Mouse (Mus musculus): Measurements from ENCODE around the gene Rsu1. TPM values are rescaled to one million over a fixed set of nuclear protein-coding genes. Genes with fewer than 3 reads are reported as not detected.
"Not testable (repeated sequence)": the region's sequence is repeated elsewhere in the genome, so short reads cannot be mapped to it uniquely, and the experiment has no call there.

The Rsu1 gene
- polyA plus RNA-seq, 1 experiment = 0.65 TPM

- Histone ChIP-seq H3K27me3 (ENCODE audit: control insufficient read depth) (no peaks in the 10 kb centered on the region), H3K4me1 (ENCODE audit: control insufficient read depth) (no peaks in the 10 kb centered on the region), H3K9me3 (ENCODE audit: control insufficient read depth, low read length) (no peaks in the 10 kb centered on the region), H3K4me3 (replicated peaks) (no peak overlapping the region), H3K36me3 (ENCODE audit: control insufficient read depth) (no peaks in the 10 kb centered on the region)
- TF ChIP-seq GATA1 (IDR thresholded peaks at IDR 0.05; ENCODE audit: low read length) (no peak), TAL1 (IDR thresholded peaks at IDR 0.05; ENCODE audit: low read length) (no peak)
These were observed 68.3 kb downstream of the Rsu1 start for GRCm38 (mm10) chr2:13202805-13203475.

GRCm38 (mm10) chr2:13199713-13200112 is 71.5 kb downstream of the Rsu1 start:
- no peaks in the 10 kb centered on the region for H3K27me3 ChIP-seq (ENCODE audit: control insufficient read depth)
- no peaks in the 10 kb centered on the region for H3K36me3 ChIP-seq (ENCODE audit: control insufficient read depth)

GRCm38 (mm10) chr2:13199033-13199432 is 72.2 kb downstream of the Rsu1 start:
- Histone ChIP-seq H3K4me3 (replicated peaks) (no peak overlapping the region), H3K4me1 (ENCODE audit: control insufficient read depth) (no peaks in the 10 kb centered on the region), H3K27me3 (ENCODE audit: control insufficient read depth) (no peaks in the 10 kb centered on the region), H3K36me3 (ENCODE audit: control insufficient read depth) (no peaks in the 10 kb centered on the region), H3K9me3 (ENCODE audit: control insufficient read depth, low read length) (no peaks in the 10 kb centered on the region)
- TF ChIP-seq GATA1 (IDR thresholded peaks at IDR 0.05; ENCODE audit: low read length) (no peak), TAL1 (IDR thresholded peaks at IDR 0.05; ENCODE audit: low read length) (no peak)

More at GRCm38 (mm10) chr2:13199713-13200112, 71.5 kb downstream of the Rsu1 start:
- H3K4me1 ChIP-seq (ENCODE audit: control insufficient read depth) = no peaks in the 10 kb centered on the region
- TF ChIP-seq TAL1 (IDR thresholded peaks at IDR 0.05; ENCODE audit: low read length) (no peak), GATA1 (IDR thresholded peaks at IDR 0.05; ENCODE audit: low read length) (no peak)
- no peak overlapping the region for H3K4me3 ChIP-seq (replicated peaks)
- H3K9me3 ChIP-seq (ENCODE audit: control insufficient read depth, low read length) = no peaks in the 10 kb centered on the region

- no peak overlapping the region for H3K4me3 ChIP-seq (replicated peaks)
- H3K4me1 ChIP-seq (ENCODE audit: control insufficient read depth) = no peaks in the 10 kb centered on the region
- H3K36me3 ChIP-seq (ENCODE audit: control insufficient read depth) = no peaks in the 10 kb centered on the region
- H3K9me3 ChIP-seq (ENCODE audit: control insufficient read depth, low read length) = no peaks in the 10 kb centered on the region
- no peaks in the 10 kb centered on the region for H3K27me3 ChIP-seq (ENCODE audit: control insufficient read depth)
- TF ChIP-seq GATA1 (IDR thresholded peaks at IDR 0.05; ENCODE audit: low read length) (no peak), TAL1 (IDR thresholded peaks at IDR 0.05; ENCODE audit: low read length) (no peak)
These were observed 75.7 kb downstream of the Rsu1 start for GRCm38 (mm10) chr2:13195540-13195939.

- Histone ChIP-seq H3K27me3 (ENCODE audit: control insufficient read depth) (no peaks in the 10 kb centered on the region), H3K4me1 (ENCODE audit: control insufficient read depth) (no peaks in the 10 kb centered on the region), H3K4me3 (replicated peaks) (no peak overlapping the region), H3K36me3 (ENCODE audit: control insufficient read depth) (no peaks in the 10 kb centered on the region), H3K9me3 (ENCODE audit: control insufficient read depth, low read length) (no peaks in the 10 kb centered on the region)
- TF ChIP-seq TAL1 (IDR thresholded peaks at IDR 0.05; ENCODE audit: low read length) = no peak
These were observed 79.1 kb downstream of the Rsu1 start for GRCm38 (mm10) chr2:13192157-13192556.

- H3K4me1 ChIP-seq (ENCODE audit: control insufficient read depth) = no peaks in the 10 kb centered on the region
- H3K9me3 ChIP-seq (ENCODE audit: control insufficient read depth, low read length) = no peaks in the 10 kb centered on the region
- H3K4me3 ChIP-seq (replicated peaks) = no peak overlapping the region
- H3K27me3 ChIP-seq (ENCODE audit: control insufficient read depth) = no peaks in the 10 kb centered on the region
- TF ChIP-seq TAL1 (IDR thresholded peaks at IDR 0.05; ENCODE audit: low read length) (no peak), GATA1 (IDR thresholded peaks at IDR 0.05; ENCODE audit: low read length) (no peak)
- H3K36me3 ChIP-seq (ENCODE audit: control insufficient read depth) = no peaks in the 10 kb centered on the region
These were observed 80.4 kb downstream of the Rsu1 start for GRCm38 (mm10) chr2:13190767-13191166.

- Histone ChIP-seq H3K36me3 (ENCODE audit: control insufficient read depth) (no peaks in the 10 kb centered on the region), H3K4me1 (ENCODE audit: control insufficient read depth) (no peaks in the 10 kb centered on the region), H3K9me3 (ENCODE audit: control insufficient read depth, low read length) (no peaks in the 10 kb centered on the region), H3K27me3 (ENCODE audit: control insufficient read depth) (no peaks in the 10 kb centered on the region), H3K4me3 (replicated peaks) (no peak overlapping the region)
- TF ChIP-seq GATA1 (IDR thresholded peaks at IDR 0.05; ENCODE audit: low read length) (no peak), TAL1 (IDR thresholded peaks at IDR 0.05; ENCODE audit: low read length) (no peak)
These were observed 82.3 kb downstream of the Rsu1 start for GRCm38 (mm10) chr2:13188831-13189495.

- no peaks in the 10 kb centered on the region for H3K27me3 ChIP-seq (ENCODE audit: control insufficient read depth)
- TF ChIP-seq GATA1 (IDR thresholded peaks at IDR 0.05; ENCODE audit: low read length) (no peak), TAL1 (IDR thresholded peaks at IDR 0.05; ENCODE audit: low read length) (no peak)
- no peak overlapping the region for H3K4me3 ChIP-seq (replicated peaks)
- H3K36me3 ChIP-seq (ENCODE audit: control insufficient read depth) = peaks cover 7% of the 10 kb centered on the region
- H3K4me1 ChIP-seq (ENCODE audit: control insufficient read depth) = peaks cover 13% of the 10 kb centered on the region
- no peaks in the 10 kb centered on the region for H3K9me3 ChIP-seq (ENCODE audit: control insufficient read depth, low read length)
These were observed 88.1 kb downstream of the Rsu1 start for GRCm38 (mm10) chr2:13183124-13183523.

GRCm38 (mm10) chr2:13181899-13182298 is 89.3 kb downstream of the Rsu1 start:
- not testable (repeated sequence) for H3K9me3 ChIP-seq (ENCODE audit: control insufficient read depth, low read length); H3K36me3 ChIP-seq (ENCODE audit: control insufficient read depth); H3K27me3 ChIP-seq (ENCODE audit: control insufficient read depth); H3K4me3 ChIP-seq (replicated peaks)
- H3K4me1 ChIP-seq (ENCODE audit: control insufficient read depth) = peaks cover 13% of the 10 kb centered on the region
